Mouse (Mus musculus): ENCODE data around the gene Iqgap2. TPM values are rescaled to one million over a fixed set of nuclear protein-coding genes. Genes with fewer than 3 reads are reported as not detected.
A peak's percentile ranks its signal among the peaks of the same experiment; 100 is the strongest.

The Iqgap2 gene
- polyA plus RNA-seq, 1 experiment = 0.06 TPM

DNA sequence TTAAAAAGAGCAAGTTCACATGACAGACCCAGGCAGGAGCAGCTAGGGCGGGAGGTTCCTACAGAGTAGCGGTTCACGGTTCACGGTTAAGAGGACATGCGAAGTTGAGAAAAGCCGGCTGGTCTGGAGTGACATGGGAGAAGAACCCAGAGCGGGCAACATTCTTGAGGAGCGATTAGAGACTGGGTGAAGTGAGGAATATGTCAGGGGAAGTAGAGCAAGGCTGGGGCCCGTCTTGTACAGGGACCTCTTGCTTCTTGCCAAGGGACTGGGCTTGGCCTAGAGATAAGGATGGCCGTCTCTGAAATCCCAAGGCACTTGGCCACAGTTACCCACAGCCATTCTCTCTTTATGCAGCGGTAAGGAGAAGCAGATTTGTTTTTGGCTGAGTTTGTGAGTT lies 275.2 kb downstream of the Iqgap2 start:
- TF ChIP-seq MYOD1 (IDR thresholded peaks at IDR 0.05; ENCODE audit: control insufficient read depth, insufficient read length, low read depth) = no peak
- no peak for TF ChIP-seq CTCF (IDR thresholded peaks at IDR 0.05; ENCODE audit: control insufficient read depth, insufficient read depth, insufficient read length)
- TF ChIP-seq MAX (IDR thresholded peaks at IDR 0.05) = no peak
- no peak for TF ChIP-seq CEBPB (IDR thresholded peaks at IDR 0.05; ENCODE audit: low read depth)
- no peak for TF ChIP-seq USF1 (IDR thresholded peaks at IDR 0.05; ENCODE audit: low read depth)
- TF ChIP-seq MYOG (IDR thresholded peaks at IDR 0.05; ENCODE audit: control insufficient read depth, extremely low read depth, insufficient read length) = no peak
- no peak for TF ChIP-seq FOSL1 (IDR thresholded peaks at IDR 0.05; ENCODE audit: insufficient read depth, low read length, poor library complexity, severe bottlenecking)
- peak overlapping the region; percentile 84 for H3K4me3 ChIP-seq (ENCODE audit: insufficient read depth, poor library complexity, severe bottlenecking)
- H3ac ChIP-seq (ENCODE audit: control insufficient read depth, insufficient read length, low read depth) = peak overlapping the region; percentile 52
- peaks cover 32% of the 10 kb centered on the region for H3K36me3 ChIP-seq (ENCODE audit: control insufficient read depth, insufficient read depth)
- peaks cover 62% of the 10 kb centered on the region for H3K79me3 ChIP-seq (ENCODE audit: low read depth)
- H3K79me2 ChIP-seq (ENCODE audit: control insufficient read depth, insufficient read depth) = peaks cover 67% of the 10 kb centered on the region
- no peaks in the 10 kb centered on the region for H3K27me3 ChIP-seq (ENCODE audit: control insufficient read depth, insufficient read depth, insufficient read length)

DNA sequence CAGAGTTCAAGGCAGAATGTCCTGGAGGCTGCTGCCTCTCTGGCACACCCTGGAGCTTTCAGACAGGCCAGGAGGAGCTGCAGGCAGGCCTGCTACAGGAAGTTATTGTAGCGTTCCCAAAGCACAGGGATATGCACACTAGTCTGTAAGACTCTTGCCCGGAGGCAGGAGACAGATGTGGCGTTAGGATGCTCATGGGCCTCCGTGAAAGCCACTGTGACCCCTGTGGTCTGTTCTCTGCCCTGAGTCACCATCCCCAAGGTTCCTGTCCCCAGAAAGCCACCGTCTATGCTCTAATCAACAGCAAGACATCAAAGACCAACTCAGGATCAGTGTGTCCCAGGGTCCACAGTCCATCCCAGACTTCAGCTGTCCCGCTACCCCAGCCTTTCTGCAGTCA lies 277.0 kb downstream of the Iqgap2 start:
- Histone ChIP-seq H3K79me3 (ENCODE audit: low read depth) (peaks cover 77% of the 10 kb centered on the region), H3K36me3 (ENCODE audit: control insufficient read depth, insufficient read depth) (peaks cover 37% of the 10 kb centered on the region), H3K4me3 (ENCODE audit: insufficient read depth, poor library complexity, severe bottlenecking) (no peak overlapping the region), H3ac (ENCODE audit: control insufficient read depth, insufficient read length, low read depth) (peak overlapping the region; percentile 5), H3K27me3 (ENCODE audit: control insufficient read depth, insufficient read depth, insufficient read length) (no peaks in the 10 kb centered on the region), H3K79me2 (ENCODE audit: control insufficient read depth, insufficient read depth) (peaks cover 84% of the 10 kb centered on the region)
- no peak for TF ChIP-seq CTCF (IDR thresholded peaks at IDR 0.05; ENCODE audit: control insufficient read depth, insufficient read depth, insufficient read length)
- no peak for TF ChIP-seq MYOD1 (IDR thresholded peaks at IDR 0.05; ENCODE audit: control insufficient read depth, insufficient read length, low read depth)
- TF ChIP-seq MAX (IDR thresholded peaks at IDR 0.05) = no peak
- no peak for TF ChIP-seq CEBPB (IDR thresholded peaks at IDR 0.05; ENCODE audit: low read depth)
- TF ChIP-seq MYOG (IDR thresholded peaks at IDR 0.05; ENCODE audit: control insufficient read depth, extremely low read depth, insufficient read length) = no peak
- TF ChIP-seq USF1 (IDR thresholded peaks at IDR 0.05; ENCODE audit: low read depth) = no peak
- TF ChIP-seq FOSL1 (IDR thresholded peaks at IDR 0.05; ENCODE audit: insufficient read depth, low read length, poor library complexity, severe bottlenecking) = no peak

DNA sequence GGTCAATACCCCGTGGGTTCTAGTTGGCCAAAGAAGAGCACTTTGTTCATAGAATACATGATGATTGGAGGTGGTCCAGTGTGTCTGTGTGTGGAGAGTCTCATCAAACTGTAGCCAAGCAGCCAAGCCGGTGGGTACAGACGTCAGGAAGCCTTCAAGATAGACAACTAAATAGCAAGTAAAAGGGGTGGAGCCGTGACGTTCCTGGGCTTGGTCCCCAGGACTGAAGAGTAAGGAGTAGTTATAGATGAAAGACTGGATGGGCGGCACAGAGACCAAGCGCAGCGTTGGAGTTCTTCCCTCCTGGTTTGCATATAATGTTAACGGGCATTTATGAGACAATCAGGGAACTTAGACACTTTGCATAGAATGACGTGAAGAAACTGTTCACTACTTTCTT lies 279.5 kb downstream of the Iqgap2 start:
- Histone ChIP-seq H3ac (ENCODE audit: control insufficient read depth, insufficient read length, low read depth) (no peak overlapping the region), H3K36me3 (ENCODE audit: control insufficient read depth, insufficient read depth) (peaks cover 40% of the 10 kb centered on the region), H3K79me3 (ENCODE audit: low read depth) (peaks cover 93% of the 10 kb centered on the region), H3K79me2 (ENCODE audit: control insufficient read depth, insufficient read depth) (peaks cover 100% of the 10 kb centered on the region), H3K4me3 (ENCODE audit: insufficient read depth, poor library complexity, severe bottlenecking) (no peak overlapping the region), H3K27me3 (ENCODE audit: control insufficient read depth, insufficient read depth, insufficient read length) (no peaks in the 10 kb centered on the region)
- no peak for TF ChIP-seq CEBPB (IDR thresholded peaks at IDR 0.05; ENCODE audit: low read depth)
- TF ChIP-seq MAX (IDR thresholded peaks at IDR 0.05) = no peak
- TF ChIP-seq FOSL1 (IDR thresholded peaks at IDR 0.05; ENCODE audit: insufficient read depth, low read length, poor library complexity, severe bottlenecking) = no peak
- TF ChIP-seq CTCF (IDR thresholded peaks at IDR 0.05; ENCODE audit: control insufficient read depth, insufficient read depth, insufficient read length) = no peak
- TF ChIP-seq MYOD1 (IDR thresholded peaks at IDR 0.05; ENCODE audit: control insufficient read depth, insufficient read length, low read depth) = no peak
- no peak for TF ChIP-seq USF1 (IDR thresholded peaks at IDR 0.05; ENCODE audit: low read depth)
- no peak for TF ChIP-seq MYOG (IDR thresholded peaks at IDR 0.05; ENCODE audit: control insufficient read depth, extremely low read depth, insufficient read length)

DNA sequence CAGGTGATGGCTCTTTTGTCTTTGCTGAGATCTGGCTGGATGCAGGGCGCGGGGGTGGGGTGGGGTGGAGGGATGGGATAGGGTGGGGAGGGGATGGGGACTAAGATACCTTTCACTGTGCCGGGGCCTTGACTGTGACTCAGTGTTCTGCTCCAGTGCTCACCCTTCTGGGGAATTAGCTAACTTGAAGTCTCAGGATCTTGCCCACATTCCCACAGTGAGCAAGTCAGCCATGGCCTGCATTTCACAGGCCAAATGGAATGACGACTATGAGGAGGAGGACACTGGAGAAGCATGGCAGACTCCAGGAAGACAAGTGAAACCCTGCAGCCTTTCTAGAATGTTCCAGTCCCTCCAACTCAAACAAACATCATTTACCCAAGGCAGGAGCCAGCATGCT lies 280.0 kb downstream of the Iqgap2 start:
- Histone ChIP-seq H3K36me3 (ENCODE audit: control insufficient read depth, insufficient read depth) (peaks cover 43% of the 10 kb centered on the region), H3ac (ENCODE audit: control insufficient read depth, insufficient read length, low read depth) (no peak overlapping the region), H3K79me2 (ENCODE audit: control insufficient read depth, insufficient read depth) (peaks cover 100% of the 10 kb centered on the region)

DNA sequence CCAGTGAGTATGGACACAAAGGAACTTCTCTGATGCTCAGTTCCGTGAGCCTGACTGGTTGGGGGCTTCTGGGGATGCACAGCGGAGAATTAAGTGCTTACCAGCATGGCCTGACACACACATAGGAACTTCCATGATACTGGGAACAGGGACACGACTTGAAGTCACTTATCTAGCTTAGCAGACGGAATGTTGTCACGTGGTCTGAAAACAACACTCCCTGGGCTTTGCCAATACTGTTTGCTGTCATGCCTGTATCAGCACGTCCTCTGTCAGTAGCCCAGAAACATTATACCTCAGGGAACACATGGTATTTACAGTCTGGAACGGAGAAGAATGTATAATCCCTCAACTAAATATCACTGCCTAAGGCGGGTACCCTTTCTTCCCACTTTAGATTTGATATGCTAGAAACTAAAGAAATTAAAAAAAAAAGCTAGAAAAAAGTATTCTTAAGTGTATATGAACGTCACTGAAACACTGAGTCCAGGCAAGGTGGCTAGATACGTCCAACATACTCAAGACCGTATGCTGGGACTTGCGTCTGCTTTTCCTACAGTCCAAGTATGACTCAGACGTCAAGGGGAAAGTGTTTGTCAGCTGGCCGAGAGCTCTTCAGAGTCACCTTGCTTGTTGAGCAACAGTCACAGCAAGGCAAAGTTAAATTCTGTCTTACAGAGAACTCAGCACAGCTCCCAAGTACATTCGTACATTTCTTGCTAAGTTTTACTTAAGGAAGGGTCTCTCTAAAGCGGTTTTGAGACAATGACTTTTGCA lies 280.7 kb downstream of the Iqgap2 start:
- no peak overlapping the region for H3K4me3 ChIP-seq (ENCODE audit: insufficient read depth, poor library complexity, severe bottlenecking)
- peaks cover 93% of the 10 kb centered on the region for H3K79me3 ChIP-seq (ENCODE audit: low read depth)
- TF ChIP-seq CEBPB (IDR thresholded peaks at IDR 0.05; ENCODE audit: low read depth) = peak; percentile 8
- TF ChIP-seq MYOG (IDR thresholded peaks at IDR 0.05; ENCODE audit: control insufficient read depth, extremely low read depth, insufficient read length) = no peak
- no peak for TF ChIP-seq MAX (IDR thresholded peaks at IDR 0.05)
- TF ChIP-seq USF1 (IDR thresholded peaks at IDR 0.05; ENCODE audit: low read depth) = peak; percentile 33
- peaks cover 50% of the 10 kb centered on the region for H3K36me3 ChIP-seq (ENCODE audit: control insufficient read depth, insufficient read depth)
- H3K79me2 ChIP-seq (ENCODE audit: control insufficient read depth, insufficient read depth) = peaks cover 100% of the 10 kb centered on the region
- no peaks in the 10 kb centered on the region for H3K27me3 ChIP-seq (ENCODE audit: control insufficient read depth, insufficient read depth, insufficient read length)
- no peak overlapping the region for H3ac ChIP-seq (ENCODE audit: control insufficient read depth, insufficient read length, low read depth)

More for the DNA sequence above, 280.0 kb downstream of the Iqgap2 start:
- TF ChIP-seq CEBPB (IDR thresholded peaks at IDR 0.05; ENCODE audit: low read depth) = no peak
- no peak for TF ChIP-seq MYOD1 (IDR thresholded peaks at IDR 0.05; ENCODE audit: control insufficient read depth, insufficient read length, low read depth)
- TF ChIP-seq USF1 (IDR thresholded peaks at IDR 0.05; ENCODE audit: low read depth) = no peak
- TF ChIP-seq CTCF (IDR thresholded peaks at IDR 0.05; ENCODE audit: control insufficient read depth, insufficient read depth, insufficient read length) = no peak
- no peak for TF ChIP-seq MAX (IDR thresholded peaks at IDR 0.05)
- no peak for TF ChIP-seq MYOG (IDR thresholded peaks at IDR 0.05; ENCODE audit: control insufficient read depth, extremely low read depth, insufficient read length)
- no peak for TF ChIP-seq FOSL1 (IDR thresholded peaks at IDR 0.05; ENCODE audit: insufficient read depth, low read length, poor library complexity, severe bottlenecking)
- H3K27me3 ChIP-seq (ENCODE audit: control insufficient read depth, insufficient read depth, insufficient read length) = no peaks in the 10 kb centered on the region
- no peak overlapping the region for H3K4me3 ChIP-seq (ENCODE audit: insufficient read depth, poor library complexity, severe bottlenecking)
- H3K79me3 ChIP-seq (ENCODE audit: low read depth) = peaks cover 93% of the 10 kb centered on the region

Measured in C2C12 (cell line).